Mouse (Mus musculus): ENCODE results near the gene Cilp2.
A peak's percentile ranks its signal among the peaks of the same experiment; 100 is the strongest.

Gene Cilp2

DNA sequence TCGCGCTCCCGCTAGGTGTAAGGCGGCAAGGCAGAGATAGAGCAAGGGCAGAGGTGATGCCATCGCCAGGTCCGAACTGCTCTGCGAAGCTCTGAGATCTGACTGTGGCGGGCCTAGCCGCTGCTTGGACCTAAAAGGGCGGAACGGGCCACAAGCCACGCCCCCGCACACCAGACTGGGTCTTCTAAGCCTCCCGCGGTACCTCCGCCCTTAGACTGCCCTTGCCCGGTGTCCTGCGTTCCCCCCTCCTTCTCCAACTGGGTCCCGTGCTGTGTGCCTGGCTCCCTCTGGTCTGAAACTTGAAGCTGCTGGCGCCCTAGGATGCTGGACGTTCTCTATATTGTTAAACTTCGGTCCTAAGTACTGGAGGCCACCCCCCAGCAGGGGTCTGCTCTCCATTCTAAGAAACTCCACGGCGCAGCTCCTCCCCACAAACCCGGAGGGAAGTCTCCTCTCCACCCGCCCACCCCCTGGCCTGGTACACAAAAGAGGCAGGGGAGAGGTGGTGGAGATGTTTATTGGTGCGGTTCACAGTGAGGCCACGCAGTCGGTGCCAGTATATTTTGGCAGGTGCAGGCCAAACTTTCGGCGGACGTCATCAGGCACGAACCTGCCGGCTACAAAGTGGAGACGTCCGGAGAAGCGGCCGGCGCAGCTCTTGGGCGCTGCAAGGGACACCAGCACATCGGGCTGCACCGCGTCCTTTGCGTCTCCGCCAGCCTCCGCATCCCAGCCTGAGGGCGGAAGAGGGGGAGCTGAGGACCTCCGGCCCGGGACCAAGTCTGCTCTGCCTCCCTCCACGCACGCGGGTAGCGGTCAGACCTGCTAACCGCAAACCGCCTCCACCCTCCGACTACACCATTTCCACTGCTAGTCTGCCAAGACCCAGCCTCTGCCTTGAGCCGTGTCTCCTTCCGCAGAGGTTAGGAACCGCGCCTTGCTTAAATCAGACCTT is at the start of gene Cilp2:
Gene Cilp2, minus strand, starts transcription at position 399 of the 955 bp plus-strand sequence.
- DNase-seq (ENCODE audit: low read depth, low spot score), result no peak

DNA sequence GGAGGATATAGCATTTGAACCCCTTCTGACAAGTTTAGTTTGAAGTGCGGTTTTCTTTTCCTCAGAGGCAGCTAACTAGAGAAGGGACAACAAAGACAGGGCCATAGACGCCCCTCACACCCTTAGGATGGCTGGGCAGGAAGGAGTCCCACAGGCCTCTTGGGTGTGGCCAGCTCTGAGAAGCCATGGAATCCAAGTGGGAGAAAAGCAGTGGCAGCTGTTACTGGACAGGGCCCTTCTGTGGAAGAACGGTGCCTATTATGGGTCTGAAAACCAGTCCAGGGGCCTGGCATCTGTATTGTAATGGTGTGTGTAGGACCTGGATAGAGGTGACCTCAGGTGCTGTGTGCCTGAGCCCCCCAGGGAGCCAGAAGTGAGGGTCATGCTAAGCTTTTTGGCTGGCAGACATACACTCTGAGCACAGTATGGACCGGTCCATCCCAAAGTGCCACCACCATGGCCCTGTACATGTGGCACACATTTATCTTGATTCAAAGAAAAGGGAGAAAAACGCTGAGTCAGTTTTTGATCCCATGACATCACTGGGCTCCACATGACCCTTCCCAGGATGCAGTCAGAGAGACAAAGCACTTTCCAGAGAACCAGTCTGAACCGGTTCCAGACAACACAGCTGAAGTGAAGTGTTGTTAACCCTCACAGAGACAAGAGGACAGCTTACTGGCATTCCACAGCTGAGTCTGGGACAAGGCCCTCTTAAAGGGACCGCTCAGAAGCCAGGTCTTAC is 48.7 kb upstream of the Cilp2 start:
- no peak for DNase-seq (ENCODE audit: low read depth, low spot score)

DNA sequence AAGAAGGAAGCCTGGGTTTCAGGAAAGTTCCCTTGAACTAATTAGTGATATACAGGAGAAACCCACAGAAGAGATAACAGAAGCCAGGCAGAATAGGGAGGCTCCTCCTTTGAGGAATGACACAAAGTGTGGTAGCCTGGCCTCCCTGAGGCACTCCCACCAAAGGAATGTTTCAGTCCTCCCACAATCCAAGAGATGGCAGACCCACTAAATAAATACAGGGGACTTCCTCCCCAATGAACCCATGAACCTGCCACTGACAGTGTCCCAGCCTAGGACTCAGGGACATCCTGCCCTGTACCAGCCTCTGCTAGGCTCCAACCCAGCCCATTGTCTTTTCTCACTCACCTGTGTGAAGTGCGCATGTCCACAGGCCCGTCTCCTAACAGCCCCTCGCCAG is 47.9 kb upstream of the Cilp2 start:
- DNase-seq (ENCODE audit: low read depth, low spot score), result no peak

DNA sequence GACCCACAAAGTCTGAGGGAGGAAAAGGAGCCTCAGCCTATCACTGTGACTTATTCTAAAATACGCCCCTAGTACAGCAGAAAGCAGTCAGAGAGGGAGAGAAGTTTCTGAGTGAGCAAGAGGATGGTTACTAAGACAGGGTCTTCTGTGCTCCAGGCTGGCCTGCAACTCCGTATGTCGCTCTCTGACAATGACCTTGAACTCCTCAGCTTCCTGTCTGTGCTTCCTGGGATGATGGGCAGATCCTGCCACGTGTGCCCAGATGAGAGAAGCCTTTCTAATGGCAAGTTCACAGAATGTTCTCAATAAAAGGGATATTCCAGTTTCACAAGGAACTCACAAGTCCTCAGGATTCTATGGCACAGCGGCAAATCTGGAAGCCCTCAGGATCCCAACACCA is 47.1 kb upstream of the Cilp2 start:
- DNase-seq (ENCODE audit: low read depth, low spot score), result no peak

DNA sequence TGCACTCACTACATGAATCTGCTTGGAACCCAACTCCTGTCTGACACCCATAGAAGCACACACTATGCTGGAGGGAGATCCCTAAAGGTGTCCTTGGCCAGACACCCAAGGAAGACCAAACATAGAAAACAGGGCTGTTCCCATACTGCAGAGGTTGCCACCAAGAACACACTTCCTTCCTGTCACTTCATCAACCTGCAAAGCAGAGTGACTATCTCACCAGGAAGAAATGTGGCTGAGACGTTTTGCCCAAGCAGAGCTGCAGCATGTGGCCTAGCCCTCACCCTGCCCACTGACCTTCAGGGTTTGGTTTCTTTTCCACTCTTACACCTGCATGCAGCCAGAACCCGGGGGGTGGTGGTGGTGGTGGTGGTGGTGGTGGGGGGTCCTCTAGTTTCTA is 46.3 kb upstream of the Cilp2 start:
- DNase-seq (ENCODE audit: low read depth, low spot score), result no peak

DNA sequence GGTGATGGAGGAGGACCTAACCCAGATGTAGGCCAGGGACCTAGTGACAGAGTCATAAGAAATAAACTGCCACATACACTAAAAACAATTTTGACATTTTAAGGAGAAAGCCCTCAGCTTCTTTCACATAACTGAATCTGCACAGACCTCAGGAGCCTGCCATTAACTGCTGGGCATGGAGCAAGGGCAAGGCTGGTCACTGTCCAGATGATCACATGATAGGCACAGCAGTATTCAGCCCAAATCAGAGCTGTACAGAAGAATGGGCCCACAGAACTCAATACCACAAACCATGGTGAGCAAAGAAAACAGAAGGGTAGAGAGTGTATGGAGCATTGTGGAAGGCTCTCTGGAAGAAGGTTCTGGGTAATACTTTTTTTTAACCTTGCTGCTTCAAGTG is 39.4 kb upstream of the Cilp2 start:
- DNase-seq (ENCODE audit: low read depth, low spot score), result no peak

DNA sequence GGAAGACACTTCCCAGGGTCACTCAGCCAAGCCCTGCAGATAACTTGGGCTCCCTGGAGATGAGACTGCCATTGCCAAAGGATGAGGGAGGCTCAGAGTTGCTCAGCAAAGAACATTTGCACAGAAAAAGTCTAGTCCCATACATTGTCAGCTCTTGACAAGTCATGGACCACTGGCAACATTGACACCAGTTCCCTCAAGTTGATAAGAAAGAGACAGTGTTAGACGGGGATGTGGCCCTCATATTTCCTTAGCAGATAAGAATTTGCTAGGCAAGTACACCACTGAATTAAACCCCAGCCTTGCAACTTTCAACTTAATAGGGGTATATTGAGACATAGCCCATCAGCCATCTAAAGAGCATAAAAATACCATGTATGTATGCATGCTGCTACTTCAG is 36.5 kb upstream of the Cilp2 start:
- DNase-seq (ENCODE audit: low read depth, low spot score), result no peak

DNA sequence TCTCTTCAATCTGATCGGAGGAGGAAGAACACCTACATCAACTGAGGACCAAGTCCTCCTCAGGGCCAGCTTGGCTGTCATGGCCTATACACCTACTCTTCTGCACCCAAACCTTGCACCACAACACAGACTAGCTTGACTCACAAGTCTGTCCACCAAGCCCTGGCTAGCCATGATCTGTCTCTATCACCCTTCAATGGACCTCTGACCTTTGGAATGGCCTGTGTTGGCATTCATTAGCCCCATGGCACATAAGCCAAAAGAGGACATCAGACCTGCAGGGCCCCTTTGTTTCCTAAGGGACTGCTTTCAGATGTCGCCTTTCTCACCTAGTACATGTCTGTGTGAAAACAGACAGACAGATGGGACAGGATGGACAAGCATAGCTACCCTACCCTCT is 33.7 kb upstream of the Cilp2 start:
- DNase-seq (ENCODE audit: low read depth, low spot score), result no peak

DNA sequence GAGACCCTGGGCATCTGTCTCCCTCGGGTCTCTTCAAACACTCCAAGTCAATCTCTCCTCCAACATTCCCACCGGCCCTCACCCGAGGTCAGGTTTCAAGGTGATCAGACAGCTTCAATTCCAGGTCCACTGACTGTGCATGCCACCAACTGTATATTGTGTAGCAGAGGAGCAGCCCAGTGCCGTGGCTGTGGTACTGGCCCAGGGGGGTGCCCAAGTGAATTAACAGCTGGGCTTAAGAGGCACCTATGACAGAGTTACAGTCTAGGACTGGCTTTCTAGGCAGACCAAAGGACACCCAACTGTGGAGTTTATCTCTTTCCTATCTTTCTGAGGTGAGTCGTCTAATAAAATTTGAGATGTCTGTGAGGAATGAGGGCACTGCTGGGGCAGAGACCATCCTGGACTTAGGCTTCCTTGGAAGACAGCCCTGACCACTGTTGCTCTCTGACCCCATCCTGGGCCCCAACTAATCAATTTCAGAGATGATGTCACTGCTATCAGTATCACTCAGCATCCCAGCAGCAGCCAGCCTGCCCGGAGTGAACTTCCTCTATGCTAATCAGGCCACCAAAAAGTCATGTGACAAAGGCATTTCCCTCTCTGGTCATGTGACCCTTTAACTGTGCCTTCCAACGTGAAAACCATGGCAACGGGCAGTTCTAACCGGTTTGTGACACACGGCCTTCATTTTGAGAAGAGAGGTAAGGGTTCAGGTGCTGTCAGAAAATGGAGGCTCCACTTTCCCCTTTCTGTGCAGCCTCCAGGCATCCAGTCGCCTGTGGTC is 32.6 kb upstream of the Cilp2 start:
- DNase-seq (ENCODE audit: low read depth, low spot score), result peak; percentile 46

DNA sequence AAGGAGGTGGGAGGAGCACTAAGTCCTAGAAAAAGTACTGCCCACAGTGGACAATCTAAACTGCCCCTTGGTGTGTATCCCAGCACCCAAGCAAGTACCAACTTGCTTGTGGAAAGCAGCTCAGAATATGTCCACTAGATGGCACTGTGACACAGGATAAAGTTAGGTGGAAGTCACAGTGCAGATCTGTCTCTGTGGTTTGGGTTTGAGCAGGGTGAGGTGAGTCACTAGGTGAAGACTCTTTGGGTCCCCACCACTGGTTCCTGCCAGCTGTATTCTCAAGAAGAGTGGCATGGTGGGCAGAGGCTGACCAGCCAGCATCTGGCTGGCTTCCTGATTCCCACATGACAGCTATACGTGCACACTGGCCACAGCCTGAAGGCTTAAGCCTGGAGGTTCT is 31.5 kb upstream of the Cilp2 start:
- DNase-seq (ENCODE audit: low read depth, low spot score), result peak; percentile 64

DNA sequence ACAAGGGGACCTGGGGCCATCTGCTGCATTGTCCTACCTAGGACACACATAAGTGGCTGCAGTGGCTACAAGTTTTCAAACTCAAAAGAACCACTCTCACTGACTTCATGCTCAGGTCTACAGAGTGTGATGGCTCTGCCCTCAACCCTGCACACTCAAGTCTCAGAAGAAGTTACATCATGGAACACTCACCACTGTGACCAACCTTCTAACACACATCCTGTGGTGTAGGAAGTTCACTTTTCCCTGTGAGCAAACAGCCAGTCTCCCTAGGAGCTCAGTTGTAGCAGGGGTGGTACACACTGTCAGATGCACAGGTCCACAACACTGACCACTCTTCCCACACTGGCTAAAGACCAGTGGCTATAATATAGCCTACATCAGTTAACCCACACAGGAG is 31.0 kb upstream of the Cilp2 start:
- DNase-seq (ENCODE audit: low read depth, low spot score), result no peak

DNA sequence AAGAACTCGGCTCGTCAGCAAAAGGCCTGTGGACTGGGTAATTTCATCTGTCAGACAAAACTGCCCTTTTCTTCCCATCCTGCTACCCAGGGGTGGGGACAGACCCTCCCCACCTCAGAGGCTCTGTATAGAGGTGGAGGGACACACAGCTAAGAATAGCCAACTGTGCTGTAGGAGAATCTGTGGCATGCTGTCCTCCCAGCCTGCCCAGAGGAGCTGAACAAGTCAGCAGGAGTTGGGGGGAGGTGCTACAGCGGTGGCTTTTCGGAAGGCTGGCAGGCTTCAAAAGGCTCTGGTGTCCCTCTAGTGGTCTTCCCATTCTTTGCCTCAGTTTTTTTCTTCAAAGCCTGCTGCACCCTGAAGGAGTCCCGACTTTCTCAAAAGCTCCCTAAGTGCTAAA is 28.3 kb upstream of the Cilp2 start:
- DNase-seq (ENCODE audit: low read depth, low spot score), result no peak

DNA sequence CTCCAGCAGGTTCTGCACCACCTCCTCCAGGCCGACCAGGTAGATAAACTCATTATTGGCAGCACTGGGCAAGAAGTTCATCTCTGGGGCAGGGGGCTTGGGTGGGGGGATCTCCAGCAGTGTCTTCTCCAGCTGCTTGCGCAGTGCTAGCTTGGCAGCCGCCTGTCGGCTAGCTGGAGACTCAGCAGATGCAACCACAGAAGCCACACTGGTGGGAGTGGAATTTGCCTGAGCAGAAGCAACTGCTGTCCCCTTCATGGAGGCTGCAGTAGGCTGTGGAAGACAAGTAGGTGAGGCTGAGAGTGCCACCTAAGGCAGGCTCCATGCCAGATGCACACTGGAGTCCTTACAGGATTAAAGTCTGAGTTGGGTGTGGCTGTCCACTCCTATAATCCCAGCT is 27.0 kb upstream of the Cilp2 start:
- no peak for DNase-seq (ENCODE audit: low read depth, low spot score)

DNA sequence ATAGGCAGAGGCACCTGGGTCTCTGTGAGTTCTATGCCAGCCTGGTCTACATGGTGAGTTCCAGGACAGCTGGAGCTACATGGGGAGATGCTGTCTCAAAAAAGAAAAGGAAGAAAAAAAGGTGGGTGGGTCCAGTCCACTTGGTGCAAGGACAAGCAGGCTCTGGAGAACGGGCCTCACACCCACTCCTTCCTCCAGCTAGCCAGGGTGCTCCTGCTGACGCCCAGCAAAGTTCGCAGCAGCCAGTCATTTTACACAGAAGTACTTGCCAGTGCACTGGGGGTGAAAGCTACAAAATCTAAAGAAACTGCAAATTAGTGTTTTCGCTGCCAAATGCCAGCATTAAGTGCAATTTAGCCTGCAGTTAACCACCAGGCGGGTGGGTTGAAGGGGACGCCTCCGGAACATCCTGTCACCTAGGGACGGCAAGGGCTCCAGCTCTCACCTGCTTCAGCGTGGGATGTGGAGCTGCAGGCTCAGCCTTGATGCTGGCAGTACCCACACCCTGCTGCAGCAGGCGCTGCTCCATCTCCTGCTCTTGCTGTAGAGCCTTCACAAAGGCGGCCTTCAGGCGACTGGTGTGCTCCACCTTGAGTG is 25.1 kb upstream of the Cilp2 start:
- no peak for DNase-seq (ENCODE audit: low read depth, low spot score)

DNA sequence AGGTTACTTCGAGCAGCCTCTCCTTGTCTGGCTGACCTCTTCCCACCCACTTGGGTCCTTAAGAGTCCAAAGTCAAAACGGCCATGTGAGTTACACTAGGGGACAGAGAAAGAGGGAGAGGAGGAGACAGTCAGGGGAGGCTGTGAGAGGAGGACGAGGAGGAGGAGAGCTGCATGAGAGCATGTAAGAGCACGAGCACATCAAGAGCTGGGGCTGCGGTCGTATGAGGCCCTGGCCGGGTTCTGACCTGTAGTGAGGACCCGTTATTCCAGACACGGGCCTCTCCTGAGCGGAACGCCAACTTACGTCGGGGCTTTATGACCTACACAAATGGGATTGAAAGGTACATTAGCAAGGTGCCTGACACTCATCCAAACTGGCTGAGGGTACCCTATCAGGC is 24.4 kb upstream of the Cilp2 start:
- no peak for DNase-seq (ENCODE audit: low read depth, low spot score)

DNA sequence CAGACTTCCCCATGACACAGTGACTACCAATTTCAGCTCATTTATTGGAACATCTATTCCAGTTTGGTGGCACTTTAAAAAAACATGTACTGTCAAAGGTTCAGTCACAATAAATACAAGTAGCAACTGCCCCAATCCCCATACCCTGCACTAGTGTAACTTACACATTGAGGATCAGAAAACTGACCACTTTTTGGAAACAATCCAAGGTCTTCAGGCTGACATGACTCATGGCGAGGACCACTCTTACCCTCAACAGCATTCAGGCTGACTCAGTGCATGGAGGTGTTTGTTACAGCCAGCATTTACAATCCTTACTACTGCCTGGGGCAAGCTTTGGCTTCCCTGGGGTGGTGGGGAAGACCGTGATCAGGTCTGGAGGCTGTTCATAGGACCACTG is 19.6 kb upstream of the Cilp2 start:
- DNase-seq (ENCODE audit: low read depth, low spot score), result no peak

DNA sequence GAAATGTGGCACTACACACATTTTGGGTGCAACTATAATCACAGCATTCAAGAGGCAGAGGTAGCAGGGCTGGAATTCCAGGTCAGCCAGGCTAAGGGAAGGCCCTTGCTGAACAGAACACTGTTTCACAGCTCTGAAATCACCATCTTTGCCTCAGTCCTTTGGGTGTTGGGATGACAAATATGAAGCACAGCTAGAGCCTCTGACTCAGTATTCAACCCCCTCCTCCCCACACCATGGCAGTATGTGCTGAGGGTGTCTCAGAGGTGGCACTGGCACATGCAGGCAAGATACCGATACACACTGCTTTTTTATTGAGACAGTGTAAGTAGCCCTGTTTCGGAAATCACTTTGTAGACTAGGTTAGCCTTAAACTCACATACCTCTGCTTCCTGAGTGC is 18.8 kb upstream of the Cilp2 start:
- no peak for DNase-seq (ENCODE audit: low read depth, low spot score)

DNA sequence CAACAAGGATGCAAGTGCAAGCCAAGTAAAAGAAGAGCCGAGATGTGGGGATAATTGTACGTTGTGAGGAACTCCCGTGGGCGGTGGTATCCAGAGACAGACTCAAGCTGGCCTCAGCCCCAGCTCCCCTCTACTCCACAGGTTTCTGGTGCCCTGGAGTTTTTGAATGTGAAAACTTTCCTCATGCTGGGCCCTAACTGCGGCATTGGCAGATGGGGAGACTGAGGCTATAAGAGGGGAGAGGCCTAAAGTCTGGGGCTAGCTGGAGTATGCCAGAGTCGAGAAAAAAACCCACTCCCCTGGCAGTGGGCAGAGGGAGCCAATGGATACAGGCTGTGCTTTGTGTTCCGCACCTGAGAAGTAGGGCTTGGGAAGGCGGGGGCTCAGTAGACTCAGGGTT is 16.6 kb upstream of the Cilp2 start:
- no peak for DNase-seq (ENCODE audit: low read depth, low spot score)

DNA sequence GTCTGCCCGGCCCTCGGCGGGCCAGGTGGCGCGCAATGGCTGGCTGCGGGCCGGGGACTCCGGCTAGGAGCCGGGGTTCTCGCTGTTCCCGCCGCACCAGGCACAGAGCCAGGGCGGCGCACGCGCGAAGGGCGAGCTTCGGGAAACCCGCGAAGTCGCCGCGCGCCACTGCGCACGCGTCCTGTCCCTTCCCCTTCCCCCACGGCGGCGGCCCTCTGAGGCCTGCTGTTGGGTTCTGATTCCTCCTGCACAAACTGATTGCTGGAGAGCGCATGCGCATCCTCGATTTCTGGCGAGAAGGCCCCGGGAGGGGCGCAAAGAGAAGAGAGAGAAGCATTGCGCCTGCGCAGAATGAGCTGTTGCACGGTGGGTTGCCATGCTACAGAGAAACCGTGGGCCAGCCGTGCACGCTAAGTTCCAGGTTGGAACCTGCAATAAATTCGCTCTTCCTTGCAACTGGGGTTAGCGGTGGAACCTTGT is 15.6 kb upstream of the Cilp2 start:
- peak; percentile 99 for DNase-seq (ENCODE audit: low read depth, low spot score)

DNA sequence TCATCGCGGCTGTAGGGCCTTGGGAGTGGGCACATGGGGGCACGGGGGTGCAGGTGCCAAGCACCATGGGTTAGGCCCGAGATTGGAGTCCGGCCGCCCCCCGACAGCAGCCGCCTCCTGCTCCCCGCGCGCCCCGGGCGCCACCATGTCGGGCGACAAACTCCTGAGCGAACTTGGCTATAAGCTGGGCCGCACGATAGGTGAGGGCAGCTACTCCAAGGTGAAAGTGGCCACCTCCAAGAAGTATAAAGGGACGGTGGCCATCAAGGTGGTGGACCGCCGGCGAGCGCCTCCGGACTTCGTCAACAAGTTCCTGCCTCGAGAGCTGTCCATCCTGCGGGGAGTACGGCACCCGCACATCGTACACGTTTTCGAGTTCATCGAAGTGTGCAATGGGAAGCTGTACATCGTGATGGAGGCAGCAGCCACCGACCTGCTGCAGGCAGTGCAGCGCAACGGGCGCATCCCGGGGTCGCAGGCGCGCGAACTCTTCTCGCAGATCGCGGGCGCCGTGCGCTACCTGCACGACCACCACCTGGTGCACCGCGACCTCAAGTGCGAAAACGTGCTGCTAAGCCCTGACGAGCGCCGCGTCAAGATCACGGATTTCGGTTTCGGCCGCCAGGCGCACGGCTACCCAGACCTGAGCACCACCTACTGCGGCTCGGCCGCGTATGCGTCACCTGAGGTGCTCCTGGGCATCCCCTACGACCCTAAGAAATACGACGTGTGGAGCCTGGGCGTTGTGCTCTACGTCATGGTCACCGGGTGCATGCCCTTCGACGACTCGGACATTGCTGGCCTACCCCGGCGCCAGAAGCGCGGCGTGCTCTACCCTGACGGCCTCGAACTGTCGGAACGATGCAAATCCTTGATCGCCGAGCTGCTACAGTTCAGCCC is 14.9 kb upstream of the Cilp2 start, which contains the start of the genes Tssk6, Ndufa13 and Yjefn3:
Gene Tssk6, plus strand, starts transcription at position 22 of the 900 bp plus-strand sequence.
Gene Ndufa13, minus strand, starts transcription at position 396 of the 900 bp plus-strand sequence.
Gene Yjefn3, minus strand, starts transcription at position 550 of the 900 bp plus-strand sequence.
- DNase-seq (ENCODE audit: low read depth, low spot score), result no peak
